Mouse (Mus musculus) hematopoietic stem cell, adult 5-6 weeks (primary cell): ENCODE measurements around the gene Lhx8. TPM values are rescaled to one million over a fixed set of nuclear protein-coding genes. Genes with fewer than 3 reads are reported as not detected.
A peak's percentile ranks its signal among the peaks of the same experiment; 100 is the strongest.

Experiments
- ATAC-seq, 2 experiments: fragments of 125-278 bp in 1 of 2; replicated peaks in 1 of 2; 2 replicates each; pipeline ENCODE4 v1.8.0; 2016 to 2017; ENCODE audit warnings: inconsistent platforms in 2 of 2, mild to moderate bottlenecking in 2 of 2, moderate number of reproducible peaks in 2 of 2, low read depth in 1 of 2, moderate TSS enrichment in 1 of 2; ENCODE audit not compliant: low FRiP score in 2 of 2, poor library complexity in 2 of 2, severe bottlenecking in 2 of 2, insufficient read depth in 1 of 2, low TSS enrichment in 1 of 2
- total RNA-seq: library from RNA; stranded (forward); fragments of 172-1452, 232-1000 nt; gene quantifications from 2 replicates; pipeline ENCODE4 v1.2.3, GENCODE M21; 2017

Gene Lhx8
- total RNA-seq, result not detected in 2 replicates

- peak; percentile 9 to 12; a peak in 1 of 4 replicates for ATAC-seq
Observed at GRCm38 (mm10) chr3:154330181-154331002, at the start of gene Lhx8. TSS of gene Lhx8 (minus strand) at chr3:154330659.

GRCm38 (mm10) chr3:154373536-154373935 lies 43.1 kb upstream of the Lhx8 start:
- no peak for ATAC-seq

- ATAC-seq, result no peak
Observed at GRCm38 (mm10) chr3:154372688-154373087, 42.2 kb upstream of the Lhx8 start.

GRCm38 (mm10) chr3:154367327-154367726 lies 36.9 kb upstream of the Lhx8 start:
- no peak for ATAC-seq

- ATAC-seq, result peak; percentile 37 to 58
Observed at GRCm38 (mm10) chr3:154364604-154365209, 34.2 kb upstream of the Lhx8 start.

GRCm38 (mm10) chr3:154363507-154363906 lies 33.0 kb upstream of the Lhx8 start:
- ATAC-seq, result no peak

- ATAC-seq, result no peak
Observed at GRCm38 (mm10) chr3:154359231-154359630, 28.8 kb upstream of the Lhx8 start.

- no peak for ATAC-seq
Observed at GRCm38 (mm10) chr3:154340294-154340914, 9.9 kb upstream of the Lhx8 start.

- ATAC-seq, result no peak
Observed at GRCm38 (mm10) chr3:154339649-154340260, 9.3 kb upstream of the Lhx8 start.

- no peak for ATAC-seq
Observed at GRCm38 (mm10) chr3:154334806-154335205, 4.3 kb upstream of the Lhx8 start.

- ATAC-seq, result no peak
Observed at GRCm38 (mm10) chr3:154333401-154333999, 3.0 kb upstream of the Lhx8 start.

- ATAC-seq, result no peak
Observed at GRCm38 (mm10) chr3:154332941-154333340, 2.5 kb upstream of the Lhx8 start.

- ATAC-seq, result 0 out of 4 replicates have a peak, but pooled peaks of 1 of the 2 experiments have one; percentile 0
Observed at GRCm38 (mm10) chr3:154332213-154332530, 1.7 kb upstream of the Lhx8 start.

- peak; percentile 30 to 33; a peak in 1 of 4 replicates for ATAC-seq
Observed at GRCm38 (mm10) chr3:154331506-154332212, 1.2 kb upstream of the Lhx8 start.

- ATAC-seq, result no peak
Observed at GRCm38 (mm10) chr3:154331003-154331340, 513 bp upstream of the Lhx8 start.

- no peak for ATAC-seq
Observed at GRCm38 (mm10) chr3:154329323-154330180, 907 bp downstream of the Lhx8 start.
